Mouse (Mus musculus): ENCODE results near the gene Chd1.

- no peak for TF ChIP-seq CTCF (IDR thresholded peaks at IDR 0.05; ENCODE audit: control insufficient read depth, insufficient read depth, insufficient replicate concordance, low read depth, low read length)
- TF ChIP-seq POLR2A (IDR thresholded peaks at IDR 0.05; ENCODE audit: control insufficient read depth, low read depth, low read length), result no peak
Observed at GRCm38 (mm10) chr17:15723291-15723690, 18.5 kb downstream of the Chd1 start.

All from testis, adult 2 months (tissue).